Mouse (Mus musculus): ENCODE results near the gene Ereg.

DNA sequence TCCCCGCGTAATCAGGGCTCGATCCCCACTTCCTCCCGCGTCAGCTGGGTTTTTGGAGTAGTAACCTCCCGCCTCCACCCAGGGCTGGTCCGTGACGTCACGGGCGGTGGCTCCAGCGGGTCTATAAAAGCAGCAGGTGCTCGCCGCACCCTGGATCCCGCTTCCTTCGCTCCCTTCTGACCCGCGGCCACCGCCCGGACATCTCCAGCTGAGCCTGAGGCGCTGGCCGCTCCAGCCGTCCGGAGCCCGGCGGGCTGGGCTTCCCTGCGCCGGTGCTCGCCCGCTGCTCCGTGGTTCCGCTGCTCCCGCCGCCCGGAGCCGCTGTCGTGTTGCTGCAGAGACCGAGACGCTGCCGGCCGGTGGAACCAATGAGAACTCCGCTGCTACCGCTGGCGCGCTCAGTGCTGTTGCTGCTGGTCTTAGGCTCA, 65.0 kb downstream of the Ereg start, which contains the start of gene Areg:
- TF ChIP-seq CTCF (IDR thresholded peaks at IDR 0.05; ENCODE audit: low read depth, low read length) = no peak
- TF ChIP-seq POLR2A (IDR thresholded peaks at IDR 0.05; ENCODE audit: borderline replicate concordance, low read depth, low read length) = no peak
